Mouse (Mus musculus) lung, postnatal 0 days (tissue): Measurements from ENCODE around the gene Clca1. TPM values are rescaled to one million over a fixed set of nuclear protein-coding genes. Genes with fewer than 3 reads are reported as not detected.
"Not testable (repeated sequence)": the region's sequence is repeated elsewhere in the genome, so short reads cannot be mapped to it uniquely, and the experiment has no call there.

Experiments used
- ATAC-seq: fragments of 200-750 bp; cut with Nextera tagmentation; 2 replicates; pipeline ENCODE4 v1.8.0; 2017; ENCODE audit warnings: moderate library complexity
- DNase-seq: peaks from one replicate; pipeline ENCODE4 v3.0.0-alpha.2; 2016; ENCODE audit warnings: low spot score
- H3K27ac ChIP-seq: fragments of 300-500 bp; sonication (generic); 2 replicates; pipeline ENCODE4 v1.5.1; 2014; ENCODE audit warnings: antibody characterized with exemption, mild to moderate bottlenecking, low read length, mixed read lengths
- H3K27me3 ChIP-seq: fragments of 300-500 bp; sonication (generic); replicated peaks from 2 replicates; pipeline ENCODE4 v1.6.1; 2014; ENCODE audit warnings: low read length, mixed read lengths; ENCODE audit not compliant: insufficient read depth
- H3K36me3 ChIP-seq: fragments of 300-500 bp; sonication (generic); 2 replicates; pipeline ENCODE4 v1.6.1; 2014; ENCODE audit warnings: low read length, mixed read lengths; ENCODE audit not compliant: insufficient read depth
- H3K4me1 ChIP-seq: fragments of 300-500 bp; sonication (generic); 2 replicates; pipeline ENCODE4 v1.6.1; 2014; ENCODE audit warnings: antibody characterized with exemption, low read depth, low read length, mixed read lengths; ENCODE audit not compliant: insufficient read depth
- H3K4me2 ChIP-seq: fragments of 300-500 bp; sonication (generic); replicated peaks from 2 replicates; pipeline ENCODE4 v1.6.1; 2014; ENCODE audit warnings: low read depth, mild to moderate bottlenecking, low read length, moderate library complexity, mixed read lengths
- H3K4me3 ChIP-seq: fragments of 300-500 bp; sonication (generic); 2 replicates; pipeline ENCODE4 v1.5.1; 2014; ENCODE audit warnings: low read depth, low read length
- H3K9ac ChIP-seq: fragments of 300-500 bp; sonication (generic); replicated peaks from 2 replicates; pipeline ENCODE4 v1.6.1; 2014; ENCODE audit warnings: low read depth, mild to moderate bottlenecking
- H3K9me3 ChIP-seq: fragments of 300-500 bp; sonication (generic); 2 replicates; pipeline ENCODE4 v1.6.1; 2016; ENCODE audit warnings: low read length, mixed read lengths
- CTCF ChIP-seq: IDR thresholded peaks from 2 replicates; pipeline ENCODE4 v1.5.1; 2016; ENCODE audit warnings: antibody characterized with exemption, mild to moderate bottlenecking
- EP300 ChIP-seq: IDR thresholded peaks from 2 replicates; pipeline ENCODE4 v1.6.1; 2016; ENCODE audit warnings: antibody characterized with exemption, mild to moderate bottlenecking, control low read depth
- WGBS: fragments of 180-500 bp; shearing (Covaris S2); extraction: QIAGEN DNeasy Blood & Tissue Kit; methylation state at CpG from one replicate; pipeline ENCODE4 v1.1.7; 2014; 5-methylcytosine and 5-hydroxymethylcytosine counted together
- polyA plus RNA-seq: library from polyadenylated mRNA; unstranded; fragments of >200 nt; fragmentation: Nextera tagmentation; extraction: Ambion mirVana; gene quantifications from 2 replicates; pipeline ENCODE4 v1.2.1, GENCODE M21; 2015

The Clca1 gene
- polyA plus RNA-seq, result not detected in 2 replicates

DNA sequence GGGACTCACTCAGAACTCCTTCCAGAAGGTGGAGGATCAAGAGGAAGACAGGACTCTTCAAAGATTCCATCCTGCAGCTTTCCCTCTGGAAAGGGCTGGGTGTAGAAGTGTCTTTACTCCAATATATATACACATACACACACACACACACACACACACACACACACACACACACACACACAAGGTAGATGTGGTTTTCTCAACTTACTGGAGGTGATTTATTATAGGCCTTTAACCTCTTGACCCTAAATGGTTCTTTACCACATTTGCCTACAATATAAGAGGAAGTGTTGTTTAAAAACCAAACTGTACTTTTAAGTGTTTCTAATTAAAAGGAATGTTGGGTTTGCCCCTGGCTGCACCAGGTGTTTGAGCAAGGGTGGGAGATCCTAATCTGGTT is at the start of gene Clca1:
TSS of gene Clca1 (minus strand) at position 101 of the 400 bp plus-strand sequence.
- H3K9me3 ChIP-seq, result no peaks in the 10 kb centered on the region
- no peak within 1 kb of the TSS for H3K27ac ChIP-seq
- ATAC-seq, result no peak
- no peak within 1 kb of the TSS for H3K9ac ChIP-seq
- TF ChIP-seq CTCF (no peak), EP300 (no peak)
- no peak within 1 kb of the TSS for H3K4me3 ChIP-seq
- DNase-seq, result no peak
- H3K4me1 ChIP-seq, result no peaks in the 10 kb centered on the region
- no peaks in the 10 kb centered on the region for H3K27me3 ChIP-seq
- H3K36me3 ChIP-seq, result no peaks in the 10 kb centered on the region
- H3K4me2 ChIP-seq, result no peak within 1 kb of the TSS

DNA sequence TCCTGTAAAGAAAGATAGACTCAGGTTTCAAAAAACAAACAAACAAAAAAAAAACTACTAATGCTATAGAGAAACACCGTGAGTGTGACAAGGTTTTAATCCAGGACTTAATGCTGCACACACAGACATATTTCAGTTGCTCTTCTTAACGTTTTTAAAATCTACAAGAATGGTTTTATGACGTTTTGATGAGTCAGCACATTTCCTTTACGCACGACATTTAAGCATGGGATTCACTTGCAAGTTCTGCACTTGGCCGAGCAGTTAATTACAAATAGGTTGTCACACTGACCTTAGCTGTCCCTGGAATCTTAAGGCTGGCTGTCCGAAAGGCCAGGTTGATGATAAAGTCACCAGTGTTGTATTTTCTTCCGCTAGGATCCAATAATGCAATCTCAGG is 48.3 kb upstream of the Clca1 start:
- no peak overlapping the region for H3K27ac ChIP-seq
- no peak for ATAC-seq
- no peak overlapping the region for H3K4me2 ChIP-seq
- no peak for DNase-seq
- WGBS, result 75% methylated on average over 8 of the region's 8 CpGs
- TF ChIP-seq CTCF, result no peak
- no peak for TF ChIP-seq EP300
- no peaks in the 10 kb centered on the region for H3K27me3 ChIP-seq
- H3K9ac ChIP-seq, result no peak overlapping the region
- H3K36me3 ChIP-seq, result no peaks in the 10 kb centered on the region
- H3K4me3 ChIP-seq, result no peak overlapping the region
- no peaks in the 10 kb centered on the region for H3K9me3 ChIP-seq
- no peaks in the 10 kb centered on the region for H3K4me1 ChIP-seq

DNA sequence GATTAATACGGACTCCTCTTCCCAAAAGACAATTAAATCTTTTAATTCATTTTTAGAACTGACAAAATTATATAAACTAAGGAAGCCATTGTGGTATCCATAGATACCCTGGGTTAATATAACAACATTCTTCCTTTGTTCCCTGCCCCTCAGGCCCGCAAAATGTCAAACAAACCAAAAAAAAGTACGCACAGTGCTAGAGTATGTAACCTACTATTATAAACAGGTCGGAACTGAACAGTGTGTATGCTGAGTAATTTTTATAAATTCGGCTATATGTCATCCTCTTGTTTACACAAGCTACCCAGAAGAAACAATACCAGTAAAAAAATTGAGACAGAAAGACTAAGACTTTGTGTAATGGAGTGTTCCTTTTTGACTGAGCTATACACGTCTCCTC is 45.8 kb upstream of the Clca1 start:
- no peaks in the 10 kb centered on the region for H3K4me1 ChIP-seq
- H3K4me2 ChIP-seq, result no peak overlapping the region
- H3K9ac ChIP-seq, result no peak overlapping the region
- WGBS, result 36% methylated on average over 6 of the region's 6 CpGs
- TF ChIP-seq EP300 (no peak; the same call in 1 of the 2 replicates), CTCF (no peak)
- no peaks in the 10 kb centered on the region for H3K27me3 ChIP-seq
- H3K4me3 ChIP-seq, result no peak overlapping the region
- no peaks in the 10 kb centered on the region for H3K9me3 ChIP-seq
- ATAC-seq (peak; percentile 60; the same call in 1 of the 2 replicates), DNase-seq (peak; percentile 5)
- no peaks in the 10 kb centered on the region for H3K36me3 ChIP-seq
- no peak overlapping the region for H3K27ac ChIP-seq

DNA sequence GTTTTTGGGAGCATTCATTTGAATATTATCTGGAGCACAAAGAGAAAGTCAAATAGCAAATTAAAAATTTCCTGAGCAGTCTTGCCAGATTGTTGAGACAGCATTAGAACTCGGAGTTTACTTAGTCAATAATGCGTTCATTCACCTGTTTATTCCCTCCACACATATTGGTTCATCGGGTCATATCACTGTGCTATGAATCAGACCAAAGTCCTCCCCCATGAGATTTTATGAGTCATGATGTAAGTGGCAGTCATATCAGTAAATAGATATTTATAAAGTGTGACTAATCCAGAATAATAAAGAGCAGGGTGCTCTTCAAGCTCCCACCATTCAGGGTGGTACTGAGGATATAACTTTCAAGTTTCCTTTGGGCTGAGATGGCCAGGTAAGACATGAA is 39.8 kb upstream of the Clca1 start:
- no peak for ATAC-seq
- no peak overlapping the region for H3K9ac ChIP-seq
- no peaks in the 10 kb centered on the region for H3K9me3 ChIP-seq
- WGBS, result 89% methylated on average over 3 of the region's 3 CpGs
- TF ChIP-seq CTCF (no peak), EP300 (no peak)
- no peak overlapping the region for H3K4me3 ChIP-seq
- H3K36me3 ChIP-seq, result no peaks in the 10 kb centered on the region
- no peaks in the 10 kb centered on the region for H3K27me3 ChIP-seq
- no peak overlapping the region for H3K27ac ChIP-seq
- no peak overlapping the region for H3K4me2 ChIP-seq
- no peak for DNase-seq
- H3K4me1 ChIP-seq, result no peaks in the 10 kb centered on the region

DNA sequence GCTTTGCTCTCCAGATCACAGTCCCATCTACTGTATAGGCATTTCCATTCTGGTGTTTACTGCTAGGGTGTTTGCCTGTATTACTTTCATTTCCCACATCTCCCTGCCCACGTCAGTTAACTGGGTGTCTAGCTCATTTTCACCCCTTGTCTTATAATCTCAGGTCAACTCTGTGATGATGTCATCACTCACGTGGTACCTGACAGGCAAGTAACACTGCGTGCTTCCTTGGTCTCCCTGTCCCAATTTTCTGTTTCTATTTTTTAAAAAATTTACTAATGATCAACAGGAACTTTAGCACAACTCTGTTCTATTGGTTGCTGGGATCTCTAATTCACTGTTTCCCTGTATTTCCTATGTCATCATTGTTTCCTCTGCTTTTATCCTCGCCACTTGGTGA is 36.4 kb upstream of the Clca1 start:
- Histone ChIP-seq H3K36me3 (no peaks in the 10 kb centered on the region), H3K27me3 (no peaks in the 10 kb centered on the region), H3K27ac (no peak overlapping the region), H3K4me2 (no peak overlapping the region), H3K4me3 (no peak overlapping the region), H3K9ac (no peak overlapping the region), H3K4me1 (no peaks in the 10 kb centered on the region), H3K9me3 (no peaks in the 10 kb centered on the region)
- ATAC-seq (no peak), DNase-seq (no peak)
- TF ChIP-seq CTCF (no peak), EP300 (no peak)
- WGBS, result 59% methylated on average over 4 of the region's 4 CpGs

DNA sequence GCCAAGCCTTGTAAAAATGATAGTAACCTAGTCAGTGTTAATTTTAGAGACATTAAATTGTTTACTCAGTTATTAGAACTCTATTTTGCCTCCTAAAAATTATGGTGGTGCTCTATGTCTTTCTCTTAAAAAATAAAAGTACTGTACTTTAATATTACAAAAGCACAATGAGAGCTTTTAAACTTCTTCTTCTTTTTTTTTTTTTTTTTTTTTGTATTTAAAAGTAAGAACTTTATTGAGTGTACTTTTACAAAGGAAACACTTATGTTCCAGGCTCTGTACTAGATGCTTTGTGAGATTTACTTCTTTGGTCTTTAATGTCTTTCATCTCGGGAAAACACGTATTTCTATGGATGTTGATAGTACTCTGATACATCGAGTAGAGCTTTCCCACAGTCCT is 22.6 kb upstream of the Clca1 start:
- not testable (repeated sequence) for H3K4me3 ChIP-seq, H3K4me2 ChIP-seq, H3K9ac ChIP-seq, H3K27ac ChIP-seq, ATAC-seq, DNase-seq, H3K4me1 ChIP-seq, H3K9me3 ChIP-seq, H3K36me3 ChIP-seq, H3K27me3 ChIP-seq
- WGBS, result 91% methylated on average over 3 of the region's 3 CpGs

DNA sequence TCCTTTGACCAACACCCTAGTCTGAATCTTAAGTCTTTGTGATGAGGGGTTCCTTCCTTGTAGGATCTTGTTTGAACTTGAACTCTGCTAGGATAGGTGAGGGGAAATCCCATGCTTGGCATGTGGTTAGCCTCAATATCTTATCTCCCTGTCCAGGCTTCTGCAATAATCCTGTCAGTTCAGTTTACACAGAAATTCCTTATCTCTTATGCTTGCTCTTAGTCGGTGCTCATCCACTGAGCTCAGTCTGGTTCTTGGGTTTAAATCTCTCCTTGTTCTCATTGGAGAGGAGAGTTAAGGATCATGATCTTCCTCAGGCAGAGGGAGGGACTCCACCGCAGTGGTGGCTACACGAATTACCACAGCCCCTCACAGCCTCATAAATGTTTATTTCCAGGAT is 17.2 kb upstream of the Clca1 start:
- Histone ChIP-seq H3K9me3 (no peaks in the 10 kb centered on the region), H3K36me3 (no peaks in the 10 kb centered on the region), H3K27me3 (no peaks in the 10 kb centered on the region), H3K4me1 (no peaks in the 10 kb centered on the region), H3K9ac (no peak overlapping the region), H3K4me3 (no peak overlapping the region), H3K4me2 (no peak overlapping the region), H3K27ac (no peak overlapping the region)
- ATAC-seq (no peak), DNase-seq (no peak)
- TF ChIP-seq CTCF, result no peak
- no peak for TF ChIP-seq EP300
- 23% methylated on average over 3 of the region's 3 CpGs for WGBS
